Mouse (Mus musculus) lung, adult 2 months (tissue): ENCODE measurements around the gene Zfp804a.

Source experiments
- CTCF ChIP-seq: fragments of 200-500 bp; IDR thresholded peaks from 2 replicates; pipeline ENCODE4 v1.5.1; 2011; ENCODE audit warnings: mild to moderate bottlenecking, low read length, control low read depth; ENCODE audit not compliant: insufficient read depth
- POLR2A ChIP-seq: fragments of 200-500 bp; IDR thresholded peaks from 2 replicates; pipeline ENCODE4 v1.6.1; 2011; ENCODE audit warnings: low read depth, mild to moderate bottlenecking, control low read depth, low read length, borderline replicate concordance; ENCODE audit errors: extremely low read depth

GRCm38 (mm10) chr2:82178693-82179092 lies 125.7 kb downstream of the Zfp804a start:
- TF ChIP-seq CTCF (no peak), POLR2A (no peak)
